Mouse (Mus musculus) bone marrow macrophage, adult 2 months (primary cell): ENCODE measurements around the gene Cacnb2.

Experiments
- CTCF ChIP-seq: IDR thresholded peaks from 2 replicates; pipeline ENCODE4 v1.5.1; 2012; ENCODE audit warnings: low read depth, mild to moderate bottlenecking, low read length, moderate library complexity
- POLR2A ChIP-seq: IDR thresholded peaks from 2 replicates; pipeline ENCODE4 v1.6.1; 2012; ENCODE audit warnings: mild to moderate bottlenecking, low read depth, low read length, borderline replicate concordance

DNA sequence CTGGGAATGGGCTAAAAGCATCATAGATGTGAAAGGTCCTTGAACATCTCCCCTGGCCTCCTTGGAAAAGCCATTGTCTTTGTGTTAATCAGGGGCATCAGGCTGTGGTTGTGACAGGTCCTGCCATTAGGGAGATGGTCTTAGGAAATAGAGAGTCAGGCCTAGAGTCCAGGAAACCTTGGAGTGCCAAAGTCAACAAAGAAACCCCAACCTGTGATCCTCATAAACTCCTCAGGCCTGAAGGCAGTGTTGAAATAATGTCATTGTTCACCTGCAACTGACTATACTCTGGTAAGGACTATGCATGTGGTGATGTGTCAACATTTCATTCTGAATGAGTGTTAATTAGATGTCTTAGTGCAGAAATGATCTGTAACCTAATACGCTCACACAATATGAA lies 255.4 kb downstream of the Cacnb2 start:
- no peak for TF ChIP-seq CTCF
- TF ChIP-seq POLR2A, result no peak
